In the genomic region with DNA sequence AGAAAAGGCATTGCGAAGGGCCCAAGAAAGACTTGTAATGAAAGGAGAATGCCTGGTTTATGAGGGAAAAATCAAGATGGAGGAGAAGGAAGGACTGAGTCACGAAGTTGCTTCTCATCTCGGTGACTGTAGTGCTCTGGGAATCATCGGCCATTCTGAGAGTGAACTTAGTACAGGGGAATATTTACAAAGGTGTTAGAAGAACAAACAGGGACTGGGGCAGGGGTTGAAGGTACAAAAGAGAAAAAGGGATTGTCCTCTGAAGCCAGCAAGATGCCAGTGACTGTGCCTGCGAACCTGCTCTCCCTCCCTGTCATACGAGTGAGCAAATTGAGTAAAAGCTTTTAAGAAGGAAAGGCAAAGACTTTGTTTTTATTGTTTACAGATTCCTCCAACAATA, we compare ENCODE assay signal across 22 mouse cellular contexts.
DNase-seq lines count a peak whose midpoint lies in the region; ATAC-seq and TF ChIP-seq lines count a peak whose summit lies in the region.
"Had no signal": no experiment of that assay in that cellular context is flagged by ENCODE, and none has a peak within 500 bp of the region (broad histone marks: within the 10 kb centered on the region; RNA-seq: fewer than 3 reads in every experiment).

No protein-coding gene starts in this region.

- H3K4me2 ChIP-seq in CH12.LX (ENCODE audit: insufficient read depth, low read depth, poor library complexity, severe bottlenecking) = no peak overlapping the region
- no peak overlapping the region for H3K4me2 ChIP-seq in intestine, embryonic 15.5 days (replicated peaks)
- H3K4me2 ChIP-seq in liver, embryonic 14.5 days (ENCODE audit: low read depth) = no peak overlapping the region; the same call in 1 of the 2 replicates
- no peak overlapping the region for H3K4me2 ChIP-seq in stomach, embryonic 14.5 days (replicated peaks; ENCODE audit: low read depth, low read length)
- H3K4me2 ChIP-seq in forebrain, embryonic 11.5 days (ENCODE audit: low read depth, low read length, severe bottlenecking) = no peak overlapping the region
- H3K4me2 ChIP-seq: forebrain, embryonic 15.5 days; hindbrain, embryonic 13.5 days had no signal

- H3K9me3 ChIP-seq in CH12.LX (replicated peaks; ENCODE audit: low read length) = peaks cover 3% of the 10 kb centered on the region
- no peaks in the 10 kb centered on the region for H3K9me3 ChIP-seq in intestine, embryonic 15.5 days
- no peaks in the 10 kb centered on the region for H3K9me3 ChIP-seq in liver, embryonic 14.5 days (ENCODE audit: control insufficient read depth, low read length)
- 0 out of 2 replicates have a peak, but pooled peaks cover 2% of the 10 kb centered on the region for H3K9me3 ChIP-seq in stomach, embryonic 14.5 days (ENCODE audit: control insufficient read depth, low read depth, low read length)
- peaks cover 3% of the 10 kb centered on the region; the same call in 1 of the 2 replicates for H3K9me3 ChIP-seq in embryonic facial prominence, embryonic 10.5 days
- no peaks in the 10 kb centered on the region for H3K9me3 ChIP-seq in forebrain, embryonic 11.5 days (ENCODE audit: control insufficient read depth, low read length)
- H3K9me3 ChIP-seq: forebrain, embryonic 15.5 days; heart, embryonic 10.5 days; hindbrain, embryonic 13.5 days had no signal

- peak; percentile 34; the same call in 1 of the 2 replicates for ATAC-seq in intestine, embryonic 15.5 days
- no peak for ATAC-seq in liver, embryonic 14.5 days (ENCODE audit: insufficient read depth)
- no peak; the same call in 1 of the 2 replicates for ATAC-seq in stomach, embryonic 14.5 days (ENCODE audit: insufficient number of reproducible peaks, insufficient read depth, low FRiP score, low read depth)
- no peak for ATAC-seq in frontal cortex, adult (ENCODE audit: low TSS enrichment)
- ATAC-seq in forebrain, embryonic 11.5 days (replicated peaks; ENCODE audit: low FRiP score) = no peak
- ATAC-seq: forebrain, embryonic 15.5 days; hindbrain, postnatal 0 days had no signal

- no peaks in the 10 kb centered on the region for H3K79me2 ChIP-seq in CH12.LX (replicated peaks; ENCODE audit: control insufficient read depth, extremely low read depth, insufficient read depth, poor library complexity, severe bottlenecking)

- in situ Hi-C loops in CH12.LX (cut with MboI; ENCODE audit: low pct_ligation_motif_present, low pct_unique_long_range_greater_than_20kb, low sequenced_read_pairs) = no loop called here

- no peak for TF ChIP-seq CTCF in CH12.LX (conservative IDR thresholded peaks at IDR 0.05 in 1 of 2, IDR thresholded peaks at IDR 0.05 in 1 of 2; ENCODE audit: low read depth in 2 of 2, low read length in 2 of 2)
- TF ChIP-seq CTCF in liver, embryonic 14.5 days (IDR thresholded peaks at IDR 0.05; ENCODE audit: low read depth) = no peak

- H3K27ac ChIP-seq in CH12.LX (ENCODE audit: insufficient read depth, low read depth) = no peak overlapping the region
- no peak overlapping the region for H3K27ac ChIP-seq in intestine, embryonic 15.5 days
- no peak overlapping the region for H3K27ac ChIP-seq in liver, embryonic 14.5 days
- H3K27ac ChIP-seq in stomach, embryonic 14.5 days (ENCODE audit: low read length) = peak overlapping the region; percentile 27; the same call in 1 of the 2 replicates
- H3K27ac ChIP-seq in embryonic facial prominence, embryonic 10.5 days (replicated peaks) = no peak overlapping the region
- no peak overlapping the region for H3K27ac ChIP-seq in forebrain, embryonic 11.5 days (ENCODE audit: low read depth, low read length)
- H3K27ac ChIP-seq: forebrain, embryonic 10.5 days; forebrain, embryonic 15.5 days; heart, embryonic 10.5 days; hindbrain, embryonic 13.5 days; hindbrain, postnatal 0 days had no signal

- no peaks in the 10 kb centered on the region for H3K36me3 ChIP-seq in CH12.LX (replicated peaks in 1 of 2; ENCODE audit: control insufficient read depth in 1 of 2, insufficient read depth in 1 of 2, low read length in 1 of 2)
- no peaks in the 10 kb centered on the region for H3K36me3 ChIP-seq in intestine, embryonic 15.5 days
- no peaks in the 10 kb centered on the region for H3K36me3 ChIP-seq in liver, embryonic 14.5 days (replicated peaks; ENCODE audit: control insufficient read depth, insufficient read depth, low read depth)
- H3K36me3 ChIP-seq in stomach, embryonic 14.5 days (ENCODE audit: control insufficient read depth, insufficient read depth, low read length) = no peaks in the 10 kb centered on the region
- H3K36me3 ChIP-seq in embryonic facial prominence, embryonic 10.5 days (replicated peaks) = no peaks in the 10 kb centered on the region
- no peaks in the 10 kb centered on the region for H3K36me3 ChIP-seq in forebrain, embryonic 11.5 days (ENCODE audit: control insufficient read depth, insufficient read depth, low read length)
- H3K36me3 ChIP-seq: forebrain, embryonic 10.5 days; forebrain, embryonic 15.5 days; heart, embryonic 10.5 days; hindbrain, embryonic 13.5 days had no signal

- dilution Hi-C loops in CH12.LX (cut with MboI; ENCODE audit: extremely low pct_ligation_motif_present, extremely low pct_unique_long_range_greater_than_20kb, low sequenced_read_pairs) = no loop called here

- TF ChIP-seq RAD21 in CH12.LX (IDR thresholded peaks at IDR 0.05; ENCODE audit: low read depth, low read length) = no peak

- no peak for DNase-seq in CH12.LX (ENCODE audit: extremely low read depth)
- DNase-seq in liver, embryonic 14.5 days (ENCODE audit: low read depth in 3 of 3, low spot score in 3 of 3) = peak in 2 of 3 experiments; percentile 3 to 5
- DNase-seq in left cerebral cortex, postnatal 14 days (ENCODE audit: low spot score in 2 of 2) = no peak
- no peak for DNase-seq in embryonic facial prominence, embryonic 10.5 days (ENCODE audit: low spot score)
- no peak for DNase-seq in forebrain, embryonic 11.5 days (ENCODE audit: low spot score)
- DNase-seq: adrenal gland, adult 8-10 months; adrenal gland, postnatal 36 days; cerebellum, adult 9-10 months; cerebellum, postnatal 25 days; gastrocnemius, postnatal 10 days; heart, adult 18-20 months; heart, postnatal 10 days; heart, postnatal 4 days had no signal

- intact Hi-C loops in left cerebral cortex, postnatal 14 days (cut with DNase I) = no loop called here

- peaks cover 6 to 46% of the 10 kb centered on the region in 2 experiments for H3K4me1 ChIP-seq in CH12.LX (ENCODE audit: control insufficient read depth in 1 of 2, insufficient read depth in 2 of 2)
- peaks cover 3% of the 10 kb centered on the region; the same call in 1 of the 2 replicates for H3K4me1 ChIP-seq in intestine, embryonic 15.5 days (replicated peaks)
- peaks cover 0 to 12% of the 10 kb centered on the region in 2 experiments; a peak in 2 of 4 replicates for H3K4me1 ChIP-seq in liver, embryonic 14.5 days (replicated peaks; ENCODE audit: control insufficient read depth in 2 of 2, insufficient read depth in 2 of 2, low read length in 1 of 2)
- no peaks in the 10 kb centered on the region for H3K4me1 ChIP-seq in stomach, embryonic 14.5 days (ENCODE audit: control insufficient read depth, insufficient read depth, low read length)
- H3K4me1 ChIP-seq in embryonic facial prominence, embryonic 10.5 days = peaks cover 4% of the 10 kb centered on the region
- H3K4me1 ChIP-seq in forebrain, embryonic 11.5 days (replicated peaks; ENCODE audit: control insufficient read depth, insufficient read depth, low read length) = 0 out of 2 replicates have a peak, but pooled peaks cover 2% of the 10 kb centered on the region

- TF ChIP-seq EP300 in CH12.LX (IDR thresholded peaks at IDR 0.05; ENCODE audit: low read length) = no peak
- TF ChIP-seq EP300 in liver, embryonic 14.5 days (IDR thresholded peaks at IDR 0.05; ENCODE audit: low read depth) = no peak

- no peaks in the 10 kb centered on the region for H3K27me3 ChIP-seq in CH12.LX (replicated peaks)
- H3K27me3 ChIP-seq in intestine, embryonic 15.5 days (replicated peaks) = no peaks in the 10 kb centered on the region
- H3K27me3 ChIP-seq in liver, embryonic 14.5 days (ENCODE audit: control insufficient read depth, insufficient read depth, low read length) = no peaks in the 10 kb centered on the region
- H3K27me3 ChIP-seq in stomach, embryonic 14.5 days (ENCODE audit: control insufficient read depth, insufficient read depth, low read length) = no peaks in the 10 kb centered on the region
- no peaks in the 10 kb centered on the region for H3K27me3 ChIP-seq in embryonic facial prominence, embryonic 10.5 days (replicated peaks; ENCODE audit: low read depth, poor library complexity, severe bottlenecking)
- no peaks in the 10 kb centered on the region for H3K27me3 ChIP-seq in forebrain, embryonic 11.5 days (ENCODE audit: control insufficient read depth, insufficient read depth, low read length)
- H3K27me3 ChIP-seq: forebrain, embryonic 15.5 days; hindbrain, embryonic 13.5 days had no signal

- H3K4me3 ChIP-seq in CH12.LX (replicated peaks in 1 of 3; ENCODE audit: low read depth in 2 of 3, low read length in 2 of 3, poor library complexity in 1 of 3) = no peak overlapping the region
- no peak overlapping the region for H3K4me3 ChIP-seq in intestine, embryonic 15.5 days (replicated peaks)
- no peak overlapping the region for H3K4me3 ChIP-seq in liver, embryonic 14.5 days (ENCODE audit: insufficient read depth in 1 of 2, low read depth in 2 of 2, low read length in 2 of 2)
- H3K4me3 ChIP-seq in stomach, embryonic 14.5 days (ENCODE audit: low read depth, low read length) = no peak overlapping the region
- no peak overlapping the region for H3K4me3 ChIP-seq in embryonic facial prominence, embryonic 10.5 days
- H3K4me3 ChIP-seq in forebrain, embryonic 11.5 days (ENCODE audit: low read depth, low read length) = no peak overlapping the region
- H3K4me3 ChIP-seq: erythroblast, embryonic 14.5 days; forebrain, embryonic 10.5 days; forebrain, embryonic 15.5 days; heart, embryonic 10.5 days; hindbrain, embryonic 13.5 days had no signal

- WGBS in intestine, embryonic 15.5 days = 62% methylated on average over 6 of the region's 6 CpGs
- 58% methylated on average over 6 of the region's 6 CpGs for WGBS in liver, embryonic 14.5 days (ENCODE audit: insufficient replicate concordance)
- 75% methylated on average over 6 of the region's 6 CpGs for WGBS in stomach, embryonic 14.5 days
- 90% methylated on average over 6 of the region's 6 CpGs for WGBS in embryonic facial prominence, embryonic 10.5 days
- 89% methylated on average over 6 of the region's 6 CpGs for WGBS in forebrain, embryonic 11.5 days

- H3K9ac ChIP-seq in CH12.LX (ENCODE audit: insufficient read depth, low read depth) = peak overlapping the region; percentile 1; the same call in 1 of the 2 replicates
- H3K9ac ChIP-seq in intestine, embryonic 15.5 days = no peak overlapping the region
- H3K9ac ChIP-seq in liver, embryonic 14.5 days (replicated peaks) = no peak overlapping the region
- H3K9ac ChIP-seq in stomach, embryonic 14.5 days (replicated peaks; ENCODE audit: low read depth, low read length) = no peak overlapping the region
- H3K9ac ChIP-seq in forebrain, embryonic 11.5 days (ENCODE audit: low read length) = no peak overlapping the region
- H3K9ac ChIP-seq: forebrain, embryonic 15.5 days; hindbrain, embryonic 13.5 days had no signal

- TF ChIP-seq POLR2A in CH12.LX (IDR thresholded peaks at IDR 0.05; ENCODE audit: low read depth, low read length) = no peak

TF ChIP-seq in CH12.LX, 34 proteins besides CTCF, POLR2A, EP300 and RAD21:
- TF ChIP-seq MAFK (IDR thresholded peaks at IDR 0.05; ENCODE audit: insufficient replicate concordance, low read length) = no peak
- TF ChIP-seq ZMIZ1 (IDR thresholded peaks at IDR 0.05; ENCODE audit: low read depth, low read length) = no peak
- TF ChIP-seq IRF4 (IDR thresholded peaks at IDR 0.05; ENCODE audit: low read depth, low read length) = no peak

Comparison
In these comparisons a context has a peak if more than half of its experiments do, and no peak if none do; other contexts are left out.
1. DNase-seq: peak in liver, embryonic 14.5 days (2 of 3); none in CH12.LX (single experiment), left cerebral cortex, postnatal 14 days (0 of 2), embryonic facial prominence, embryonic 10.5 days (single experiment) and forebrain, embryonic 11.5 days (single experiment).